Mouse (Mus musculus) left cerebral cortex, postnatal 10 days (tissue): ENCODE measurements around the gene Fam192a. TPM values are rescaled to one million over a fixed set of nuclear protein-coding genes. Genes with fewer than 3 reads are reported as not detected.
A peak's percentile ranks its signal among the peaks of the same experiment; 100 is the strongest.

Experiments
- DNase-seq, 2 experiments: peaks; one replicate each; pipeline ENCODE4 v3.0.0; 2021 to 2022; ENCODE audit warnings: low spot score in 2 of 2, mixed read lengths in 1 of 2; ENCODE audit errors: extremely low spot score in 1 of 2
- intact Hi-C: fragments of 180-260 bp; cut with DNase I; formaldehyde crosslinking; loops from one replicate; pipeline ENCODE4 v1.15.1; 2025
- total RNA-seq, 2 experiments: library from RNA; stranded (reverse); gene quantifications; 2 replicates each; pipeline ENCODE4 v1.2.3; 2021

Fam192a gene
- total RNA-seq, result 10 to 100 TPM; 42.0 to 46.1 TPM

DNA sequence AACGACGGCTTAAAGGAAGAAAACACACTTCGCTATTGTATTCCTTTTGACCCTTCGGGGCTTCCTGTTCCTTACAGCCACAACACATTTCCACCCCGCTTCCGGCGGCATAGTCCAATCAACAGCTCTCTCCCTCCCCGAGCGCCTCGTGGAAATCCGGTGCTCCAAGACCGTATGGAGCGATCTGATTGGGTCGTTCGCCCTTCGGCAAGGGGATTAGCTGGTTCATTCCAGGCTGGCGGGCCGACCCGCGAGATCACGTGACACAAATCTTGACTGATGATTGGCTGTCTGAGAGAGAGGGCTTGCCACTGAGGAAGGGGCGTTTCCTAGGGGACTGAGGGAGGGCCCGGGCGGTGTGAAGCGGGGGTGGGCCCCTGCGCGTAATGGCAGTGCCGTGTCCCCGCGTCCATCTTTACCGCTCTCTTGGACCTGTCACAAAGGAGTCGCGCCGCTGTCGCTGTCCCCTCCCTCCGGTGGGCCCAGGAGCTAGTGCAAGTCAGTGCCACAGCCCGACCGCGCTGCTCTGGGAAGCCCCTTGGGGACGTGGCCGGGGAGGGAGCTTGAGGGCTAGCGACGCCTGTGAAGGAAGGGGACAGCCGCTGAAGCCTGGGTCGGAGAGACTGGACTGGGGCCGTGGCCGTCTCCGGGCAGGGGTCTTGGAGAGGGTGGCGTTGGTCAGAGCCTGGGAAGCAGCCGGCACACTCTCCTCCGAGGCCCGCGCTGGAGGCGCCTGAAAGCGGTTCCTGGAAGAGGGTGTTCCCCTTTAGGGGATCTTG is at the start of gene Fam192a, which contains the start of gene Rspry1:
Gene Fam192a (minus strand): TSS at position 391 of the 779 bp plus-strand sequence.
Gene Rspry1 (plus strand): TSS at position 331 of the 779 bp plus-strand sequence.
- intact Hi-C loops, result loop anchor here (5.0 kb wide), 1 partner anchor 101 kb away; no protein-coding TSS in a partner anchor
- DNase-seq, result peak; percentile 99 to 100

DNA sequence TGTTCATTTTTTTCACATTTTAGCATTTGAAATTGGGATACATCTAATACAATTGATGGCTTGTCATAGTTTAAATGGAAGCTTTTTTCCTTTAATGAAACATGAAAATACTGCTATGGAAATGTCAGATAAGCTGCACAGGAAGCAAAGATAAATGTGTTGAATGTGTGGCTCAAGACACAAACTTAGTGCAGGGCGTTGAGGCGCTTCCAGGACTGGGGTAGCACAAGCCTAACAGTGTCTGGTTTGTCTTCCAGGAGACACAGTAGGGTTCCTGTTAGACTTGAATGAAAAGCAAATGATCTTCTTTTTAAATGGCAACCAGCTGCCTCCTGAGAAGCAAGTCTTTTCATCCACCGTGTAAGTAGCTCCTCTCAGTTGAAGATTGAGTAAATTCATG is 47.7 kb upstream of the Fam192a start:
- intact Hi-C loops, result no loop called here
- no peak for DNase-seq

DNA sequence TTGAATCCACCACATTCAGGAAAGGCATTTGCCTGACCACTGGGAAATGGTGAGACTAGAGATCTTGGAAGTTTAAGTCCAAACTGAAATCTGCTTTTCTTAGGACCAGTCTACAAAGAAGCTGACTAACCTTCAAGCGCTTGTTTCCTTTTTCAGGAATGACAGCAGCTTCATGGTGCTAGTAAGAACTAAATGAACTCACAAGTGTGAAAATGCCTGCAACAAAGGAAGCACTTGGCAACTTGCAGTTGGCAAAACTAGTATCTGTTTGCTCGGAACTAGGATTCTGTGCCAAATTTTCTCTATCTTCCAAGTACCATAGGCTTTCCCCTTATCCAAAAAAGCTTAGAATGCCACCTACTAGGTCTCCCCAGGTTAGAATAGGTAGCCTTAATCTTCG is 44.4 kb upstream of the Fam192a start:
- intact Hi-C loops, result no loop called here
- no peak for DNase-seq

DNA sequence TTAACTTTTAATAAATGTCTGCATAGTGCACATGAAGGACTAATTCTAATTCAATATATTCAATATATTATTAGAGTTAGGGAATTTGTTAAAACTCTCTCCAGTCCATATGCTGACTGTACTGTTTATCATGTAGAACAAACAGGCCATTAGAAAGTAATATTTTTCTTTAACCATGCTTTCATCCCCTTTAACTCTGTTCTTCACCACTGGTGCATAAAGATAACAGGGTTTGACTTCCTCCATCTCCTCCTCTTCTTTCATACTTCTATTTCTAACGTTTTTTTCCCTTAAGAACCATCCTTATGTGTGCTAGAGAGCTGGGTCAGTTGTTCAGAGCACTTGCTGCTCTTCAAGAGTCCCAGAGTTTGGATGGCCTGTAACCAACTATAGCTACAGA is 43.4 kb upstream of the Fam192a start:
- intact Hi-C loops, result no loop called here
- no peak for DNase-seq

DNA sequence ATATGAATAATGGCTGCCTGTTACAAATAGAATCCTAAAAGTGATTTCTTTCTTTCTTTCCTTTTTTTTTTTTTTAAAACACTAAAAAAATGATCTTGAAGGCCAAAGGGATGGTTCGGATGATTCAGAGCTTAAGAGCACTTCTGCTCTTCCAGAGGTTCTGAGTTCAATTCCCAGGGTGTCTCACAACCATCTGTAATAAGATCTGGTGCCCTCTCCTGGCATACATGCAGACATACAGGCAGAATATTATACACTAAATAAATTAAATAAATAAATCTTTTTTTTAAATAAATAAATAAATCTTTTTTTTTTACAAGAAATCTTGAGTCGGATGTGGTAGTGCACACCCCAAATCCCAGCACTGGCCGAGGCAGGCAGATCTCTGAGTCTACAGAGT is 40.1 kb upstream of the Fam192a start:
- DNase-seq, result no peak
- intact Hi-C loops, result no loop called here

DNA sequence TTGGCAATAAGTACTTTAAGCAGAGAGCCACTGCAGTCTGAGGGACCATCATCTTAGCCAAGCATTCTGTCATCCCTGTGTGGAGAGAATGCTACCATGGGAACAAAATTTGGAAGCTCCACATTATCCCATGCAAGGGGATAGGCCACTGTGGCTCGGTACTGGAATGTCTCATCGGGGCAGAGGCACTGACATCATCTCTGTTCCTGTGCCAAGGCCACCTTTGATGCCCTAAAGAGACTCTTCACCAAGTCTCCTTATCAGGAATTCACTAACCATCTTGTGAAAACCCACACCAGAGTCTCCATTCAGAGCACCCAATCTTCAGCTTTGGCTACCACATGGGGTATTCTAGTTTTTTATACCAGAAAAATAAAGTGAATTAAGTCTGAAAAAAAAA is 39.4 kb upstream of the Fam192a start:
- DNase-seq, result no peak
- intact Hi-C loops, result no loop called here

DNA sequence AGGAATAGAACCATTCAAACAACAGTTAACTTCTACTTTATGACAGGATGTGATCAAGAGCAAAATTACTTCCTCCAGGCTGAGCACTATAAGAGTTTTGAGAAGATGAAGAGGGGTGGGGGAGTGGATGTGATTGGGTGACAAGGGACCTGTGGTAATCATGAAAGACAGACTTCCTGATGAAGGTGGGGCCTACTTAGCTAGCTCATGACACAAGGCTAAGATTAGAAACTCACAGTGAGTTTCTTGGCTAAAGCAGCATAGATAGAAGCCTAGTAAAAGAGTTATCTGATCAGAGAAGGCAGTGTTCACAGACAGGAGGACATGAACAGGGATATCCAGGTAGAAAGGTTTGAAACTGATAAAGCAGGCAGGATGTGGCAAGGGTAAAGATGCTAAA is 32.4 kb upstream of the Fam192a start:
- intact Hi-C loops, result no loop called here
- no peak for DNase-seq

DNA sequence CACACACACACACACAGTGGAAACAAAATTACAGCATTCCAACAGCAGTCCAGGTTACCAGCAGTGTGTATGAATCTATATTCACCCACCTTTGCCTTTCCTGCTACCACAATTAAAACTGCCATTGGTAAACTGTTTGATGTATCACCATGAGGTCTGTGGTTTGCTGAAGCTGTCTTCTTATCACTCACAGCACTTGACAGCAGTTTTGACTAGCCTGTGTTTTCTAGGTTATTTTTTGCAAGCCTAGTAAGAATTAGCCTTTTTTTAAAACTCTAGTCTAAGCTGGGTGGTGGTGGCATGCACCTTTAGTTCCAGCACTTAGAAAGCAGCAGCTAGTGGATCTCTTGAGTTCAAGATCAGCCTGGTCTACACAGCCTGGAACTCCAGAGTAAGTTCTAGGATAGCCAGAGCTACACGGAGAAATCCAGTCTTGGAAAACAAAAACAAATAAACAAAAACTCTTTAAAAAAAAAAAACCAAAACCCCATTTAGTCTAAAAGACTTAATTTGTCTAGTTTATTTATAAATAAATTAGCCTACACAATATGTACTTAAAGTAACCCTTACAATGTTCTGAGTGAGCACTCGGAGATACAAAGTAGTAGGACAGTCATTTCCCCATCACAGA is 31.9 kb upstream of the Fam192a start:
- DNase-seq, result no peak
- intact Hi-C loops, result no loop called here

DNA sequence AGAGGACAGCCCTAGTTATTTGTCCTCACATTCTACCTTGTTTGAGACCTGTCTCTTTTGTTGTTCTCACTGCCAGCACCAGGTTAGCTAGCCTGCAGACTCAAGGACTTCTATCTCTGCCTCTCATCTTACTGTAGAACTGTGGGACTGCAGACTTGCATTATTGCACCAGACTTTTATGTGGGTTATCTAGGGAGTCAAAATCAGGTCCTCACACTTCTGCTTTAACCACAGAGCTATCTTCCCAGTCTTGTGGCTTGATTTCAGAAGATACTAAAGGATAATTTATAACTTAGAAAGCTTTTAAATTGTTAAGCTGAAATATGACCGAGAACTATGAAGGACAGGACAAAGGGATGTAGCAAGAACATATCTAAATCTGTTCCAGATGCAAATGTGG is 23.1 kb upstream of the Fam192a start:
- intact Hi-C loops, result no loop called here
- DNase-seq, result no peak

DNA sequence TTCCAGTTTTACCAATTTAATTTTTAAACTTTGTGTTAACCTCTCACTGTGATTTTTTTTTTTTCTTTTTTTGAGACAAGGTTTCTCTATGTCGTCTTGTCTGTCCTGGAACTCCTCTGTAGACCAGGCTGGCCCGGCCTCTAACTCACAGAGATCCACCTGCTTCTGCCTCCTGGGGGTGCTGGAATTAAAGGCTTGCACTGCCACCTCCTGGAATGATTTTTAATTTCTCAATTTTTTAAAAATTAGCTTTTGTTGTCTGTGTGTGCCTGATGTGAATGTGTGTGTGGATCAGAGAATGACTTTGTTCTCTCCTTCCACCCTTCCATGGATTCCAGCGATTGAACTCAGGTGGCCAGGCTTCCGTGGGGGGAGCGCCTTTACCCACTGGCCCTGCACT is 5.3 kb upstream of the Fam192a start:
- intact Hi-C loops, result no loop called here
- no peak for DNase-seq

DNA sequence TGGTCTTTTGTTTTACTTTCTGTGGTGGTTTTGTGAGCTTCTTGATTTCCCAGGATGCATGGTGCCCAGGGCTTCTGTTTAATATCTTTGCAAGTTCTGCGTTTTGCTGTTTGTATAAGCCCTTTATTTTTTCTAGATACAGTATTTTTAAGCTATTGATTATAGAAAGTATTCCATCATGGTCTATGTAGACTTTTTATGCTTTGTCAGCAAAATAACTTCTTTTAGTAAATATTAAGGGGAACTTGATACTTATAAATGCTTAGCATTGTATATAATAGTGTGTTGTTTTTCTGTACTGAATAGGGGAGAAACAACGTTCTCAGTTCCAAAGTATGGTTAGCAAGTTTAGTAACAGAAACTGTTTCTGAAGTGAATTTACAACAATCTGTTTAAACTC is 2.2 kb upstream of the Fam192a start:
- DNase-seq, result no peak
- intact Hi-C loops, result loop anchor here (5.0 kb wide), 1 partner anchor 98 kb away; no protein-coding TSS in a partner anchor

DNA sequence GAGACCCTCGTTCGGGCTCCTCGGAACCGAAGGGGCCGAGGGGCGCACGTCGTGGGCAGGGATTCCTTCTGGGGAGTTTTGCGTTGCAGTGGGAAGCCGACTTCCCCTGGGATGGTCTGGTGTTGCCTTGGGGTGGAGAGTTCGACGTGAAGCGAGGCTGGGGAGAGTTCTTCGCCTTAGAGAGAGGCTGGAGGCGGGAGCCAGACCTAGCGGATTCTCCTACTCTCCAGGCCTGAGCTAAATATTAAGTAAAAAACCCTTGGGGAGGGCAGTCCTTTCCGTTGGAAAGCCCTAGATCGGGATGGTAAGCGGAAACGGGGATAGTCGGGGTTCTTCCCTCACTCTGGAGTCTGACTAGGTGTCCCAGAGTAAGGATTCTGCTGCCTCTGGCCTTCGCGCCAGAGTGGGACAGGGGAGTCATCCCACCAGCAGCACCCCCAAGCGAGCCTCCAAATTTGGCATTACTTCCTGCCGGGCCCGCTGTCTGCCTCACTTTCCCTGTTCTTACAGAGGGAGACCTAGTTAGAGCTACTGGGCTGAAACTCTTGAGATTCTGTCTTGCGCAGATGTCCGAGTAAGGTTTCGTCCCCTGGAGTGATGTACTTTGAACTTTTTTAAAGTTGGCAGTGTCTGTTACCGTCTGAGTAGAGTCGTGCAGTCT is 804 bp upstream of the Fam192a start:
- intact Hi-C loops, result loop anchor here (5.0 kb wide), 1 partner anchor 100 kb away; no protein-coding TSS in a partner anchor
- peak in 1 of 2 experiments; percentile 49 for DNase-seq

DNA sequence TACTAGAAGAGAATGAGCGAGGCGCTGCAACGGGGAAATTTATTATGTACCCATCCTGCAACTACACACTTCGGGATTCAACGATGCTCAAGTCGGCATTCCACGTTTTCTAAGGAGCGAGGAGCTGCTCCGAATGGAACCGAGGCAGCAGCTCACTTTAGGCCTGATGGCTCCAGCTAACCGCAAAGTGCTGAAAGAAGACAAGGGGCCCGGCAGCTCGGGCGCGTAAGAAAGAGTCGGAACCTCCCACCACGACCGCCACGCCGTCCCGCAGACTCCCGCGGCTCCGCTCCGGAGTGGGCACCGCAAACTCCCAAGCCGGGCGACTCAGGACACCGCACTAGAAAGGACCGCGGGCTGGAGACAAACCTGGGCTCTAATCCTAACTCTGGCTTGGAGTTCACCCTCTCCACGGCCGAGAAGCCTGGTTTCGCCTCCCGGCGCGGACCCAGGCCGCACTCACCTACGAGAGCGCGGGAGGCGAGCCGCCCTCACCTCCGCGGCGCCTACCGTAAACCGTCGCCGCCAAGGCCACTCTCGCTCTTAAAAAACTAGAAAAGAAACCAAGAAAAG is 677 bp downstream of the Fam192a start:
- peak in 1 of 2 experiments; percentile 53 for DNase-seq

DNA sequence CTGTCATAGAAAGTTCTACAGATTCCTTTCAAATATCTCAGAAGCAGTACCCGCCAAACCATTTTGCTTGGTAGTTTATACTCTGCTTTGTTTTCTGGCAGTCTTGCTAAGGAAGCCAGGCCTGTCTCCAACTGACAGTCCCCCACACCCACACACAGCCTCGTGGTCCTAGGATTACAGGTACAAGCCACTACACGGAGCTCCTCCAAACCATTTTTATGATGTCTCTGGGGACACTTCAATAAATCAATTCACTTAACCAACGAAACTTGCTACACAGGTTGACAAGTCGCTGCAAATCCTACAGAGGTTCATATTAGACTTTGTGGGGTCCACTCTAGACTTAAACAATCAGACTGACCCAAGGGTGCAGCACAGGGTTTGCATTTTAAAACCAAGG is 1.3 kb downstream of the Fam192a start:
- no peak for DNase-seq
- intact Hi-C loops, result loop anchor here (5.0 kb wide), 1 partner anchor 102 kb away; no protein-coding TSS in a partner anchor

More for the DNA sequence above, 677 bp downstream of the Fam192a start:
- intact Hi-C loops, result loop anchor here (5.0 kb wide), 1 partner anchor 101 kb away; no protein-coding TSS in a partner anchor

DNA sequence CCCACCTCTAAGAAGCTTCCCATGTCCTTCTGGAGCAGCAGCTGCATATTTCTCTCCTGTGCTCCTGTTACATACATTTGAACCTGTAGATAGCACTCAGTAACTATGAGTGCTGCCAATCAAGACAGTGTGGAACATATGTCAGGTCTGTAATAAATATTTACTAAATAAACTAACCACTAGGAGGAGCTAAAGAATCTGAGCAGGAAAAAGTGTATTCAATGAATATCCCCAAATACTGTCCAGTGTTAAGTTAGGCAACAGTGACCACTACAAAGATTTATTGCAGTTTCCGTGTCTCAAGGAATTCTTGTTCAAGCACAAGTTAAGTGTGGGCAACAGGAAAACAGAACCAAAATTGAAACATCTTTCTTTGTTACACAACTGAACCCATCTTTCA is 7.6 kb downstream of the Fam192a start:
- intact Hi-C loops, result loop anchor here (10.0 kb wide), 1 partner anchor 221 kb away; the partner anchor contains the start of gene Ccl17
- no peak for DNase-seq

DNA sequence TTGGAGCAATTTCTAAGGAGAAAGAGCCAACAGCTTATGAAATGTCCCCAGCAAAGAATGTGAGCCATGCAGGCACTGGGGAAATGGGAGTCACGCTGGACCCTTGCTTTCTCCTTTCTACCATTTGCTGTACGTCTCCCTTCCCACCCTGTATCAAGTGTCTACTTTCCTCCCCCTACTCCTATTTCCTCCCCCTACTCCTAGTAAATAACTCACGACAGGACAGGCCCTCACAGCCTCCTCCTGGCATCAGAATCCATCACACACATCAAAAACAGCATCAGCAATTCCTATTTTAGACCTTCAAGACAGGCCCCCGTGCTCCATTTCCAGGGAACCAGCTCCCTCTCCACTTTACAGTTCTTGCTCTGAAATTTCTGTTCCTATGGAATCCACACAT is 10.1 kb downstream of the Fam192a start:
- intact Hi-C loops, result loop anchor here (10.0 kb wide), 1 partner anchor 223 kb away; the partner anchor contains the start of gene Ccl17

DNA sequence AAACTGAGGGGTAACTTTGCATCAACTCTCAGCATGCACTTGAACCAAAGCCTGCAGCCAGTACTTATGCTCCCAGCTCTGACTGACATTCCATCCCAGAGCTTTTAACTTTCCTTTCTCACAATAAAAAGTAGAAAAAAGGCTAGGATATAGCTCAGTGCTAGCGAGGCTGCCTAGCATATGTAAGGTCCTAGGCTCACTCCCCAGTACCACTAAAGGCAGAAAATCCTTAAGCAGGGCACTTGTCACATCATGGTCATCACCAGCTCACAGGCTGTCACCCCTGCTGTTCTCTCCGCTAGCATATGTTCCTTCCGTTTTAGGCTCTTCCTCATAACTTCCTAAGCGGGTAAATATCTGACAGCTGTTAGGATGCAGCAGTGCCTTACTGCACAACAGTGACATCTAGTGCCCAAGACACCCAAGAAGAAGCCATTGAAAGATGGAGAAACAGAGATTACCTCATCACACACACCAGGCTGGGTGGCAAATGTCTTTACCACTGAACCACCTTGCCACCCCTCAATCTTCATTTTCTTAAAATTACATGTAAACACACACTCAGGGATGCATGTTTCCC is 17.5 kb downstream of the Fam192a start:
- peak; percentile 62 to 67 for DNase-seq
- intact Hi-C loops, result loop anchor here (2.0 to 10.0 kb wide), 2 partner anchors 92 to 240 kb away; no protein-coding TSS in a partner anchor

More for the DNA sequence above, 10.1 kb downstream of the Fam192a start:
- DNase-seq, result no peak

DNA sequence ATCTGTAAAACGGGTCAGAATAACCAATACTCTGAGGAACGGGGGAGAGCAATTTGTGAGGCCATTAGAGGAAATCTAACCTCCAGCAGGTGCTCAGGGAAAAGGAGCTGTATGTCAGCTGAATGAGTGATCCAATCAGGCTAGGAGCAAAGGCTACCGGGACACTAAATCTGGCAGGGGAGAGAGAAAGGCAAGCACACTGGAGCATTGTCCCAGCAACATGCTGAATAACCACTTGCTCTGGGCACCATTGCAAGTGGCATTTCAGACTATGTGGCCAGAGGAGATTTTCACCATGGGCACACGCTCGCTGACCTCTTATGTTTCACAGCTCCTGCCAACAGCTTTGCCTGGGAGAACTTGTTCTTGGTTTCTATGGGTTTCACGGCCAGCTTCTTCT is 19.2 kb downstream of the Fam192a start:
- intact Hi-C loops, result loop anchor here (10.0 kb wide), 1 partner anchor 238 kb away; no protein-coding TSS in a partner anchor

More for the DNA sequence above, 19.2 kb downstream of the Fam192a start:
- DNase-seq, result no peak
